Mouse (Mus musculus): ENCODE results near the gene Opalin.

DNA sequence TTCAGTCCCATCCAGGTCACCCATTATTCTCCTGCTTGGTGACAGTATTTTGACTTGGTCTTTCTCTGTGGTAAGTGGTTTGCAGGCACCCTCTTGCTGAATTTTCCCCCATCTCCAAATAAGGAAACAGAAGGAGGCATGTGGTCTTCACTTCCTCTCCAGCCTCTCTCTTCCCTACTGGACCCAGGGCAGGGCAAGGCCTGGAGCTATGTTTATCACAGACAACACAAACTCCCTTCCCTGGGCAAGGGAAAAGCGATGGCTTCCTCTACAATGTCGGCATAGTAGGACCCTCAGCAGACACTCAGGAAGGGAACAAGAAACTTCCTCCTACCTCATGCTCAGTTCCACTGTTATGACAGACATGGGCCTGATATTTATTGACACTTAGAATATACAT lies 15.0 kb upstream of the Opalin start:
- TF ChIP-seq POLR2A (IDR thresholded peaks at IDR 0.05; ENCODE audit: low read depth, low read length) = no peak
- no peak for TF ChIP-seq CTCF (conservative IDR thresholded peaks at IDR 0.05; ENCODE audit: insufficient read depth, insufficient read length, low read depth, low read length)

Measured in kidney, adult 2 months (tissue).